Mouse (Mus musculus) erythroblast, embryonic 14.5 days (primary cell): ENCODE data around the gene Cdhr2.

ENCODE experiments used
- GATA1 ChIP-seq: IDR thresholded peaks from 2 replicates; pipeline ENCODE4 v1.6.1; 2012; ENCODE audit warnings: low read length, inconsistent platforms, mixed read lengths
- TAL1 ChIP-seq: IDR thresholded peaks from 3 replicates; pipeline ENCODE4 v1.6.1; 2012; ENCODE audit warnings: low read length, inconsistent platforms, mixed read lengths

DNA sequence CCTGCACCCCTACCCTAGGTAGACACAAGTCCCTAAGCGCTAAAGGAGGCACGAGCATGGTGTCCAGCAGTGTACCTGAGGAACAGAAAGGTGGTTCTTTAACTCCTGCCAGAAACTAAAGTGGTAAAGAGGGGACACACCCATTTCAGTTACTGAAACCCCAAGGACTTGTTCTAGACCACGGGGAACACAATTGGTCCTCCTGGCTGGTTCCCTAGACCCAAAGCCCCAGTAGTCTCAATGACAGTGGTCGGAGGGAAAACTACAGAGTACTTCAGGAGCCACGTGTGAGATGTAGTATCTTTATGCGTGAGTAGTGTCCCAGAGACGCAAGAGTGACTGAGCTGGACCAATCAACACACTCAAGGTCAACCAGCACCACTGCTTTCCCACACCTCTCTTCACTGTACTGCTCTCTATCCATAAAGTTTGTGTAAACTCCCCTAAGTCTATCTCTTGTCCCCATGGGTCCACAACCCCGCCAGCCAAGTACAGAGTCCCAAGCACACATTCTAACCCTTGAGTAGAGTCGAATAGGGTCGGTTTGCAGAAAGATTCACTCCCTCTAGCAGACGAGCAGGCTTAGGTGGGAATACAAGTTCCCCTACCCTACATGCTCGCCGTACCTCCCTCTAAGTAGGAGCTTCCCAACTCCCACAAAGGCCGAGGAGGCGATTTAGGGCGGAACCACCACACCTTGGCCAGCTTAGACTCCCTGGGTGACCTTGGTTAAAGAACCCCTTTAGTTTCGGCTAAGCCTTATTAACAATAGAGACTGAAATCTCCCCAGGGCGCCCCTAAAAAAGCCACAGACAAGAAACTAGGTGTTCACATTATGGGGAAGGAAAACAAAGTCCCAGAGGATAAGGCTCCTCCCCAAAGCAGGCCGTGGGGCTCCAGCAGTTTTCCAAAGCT is 14.9 kb upstream of the Cdhr2 start:
- TF ChIP-seq GATA1 (no peak), TAL1 (no peak)
